Mouse (Mus musculus) liver, adult 2 months (tissue): ENCODE data around the gene Scgb1b11. TPM values are rescaled to one million over a fixed set of nuclear protein-coding genes. Genes with fewer than 3 reads are reported as not detected.
"Not testable (repeated sequence)": the region's sequence is repeated elsewhere in the genome, so short reads cannot be mapped to it uniquely, and the experiment has no call there.

Experiments
- DNase-seq: peaks from one replicate; pipeline ENCODE4 v3.0.0-alpha.2; 2011; ENCODE audit warnings: low read depth, low spot score; ENCODE audit errors: extremely low read depth
- H3K27ac ChIP-seq: fragments of 200-500 bp; replicated peaks from 2 replicates; pipeline ENCODE4 v1.5.1; 2012; ENCODE audit warnings: low read depth, mild to moderate bottlenecking, control low read depth, inconsistent platforms, low read length; ENCODE audit not compliant: insufficient read depth
- H3K27me3 ChIP-seq: fragments of 200-500 bp; 2 replicates; pipeline ENCODE4 v1.6.1; 2012; ENCODE audit warnings: mild to moderate bottlenecking, moderate library complexity, low read length, inconsistent platforms; ENCODE audit not compliant: control insufficient read depth, insufficient read depth
- H3K36me3 ChIP-seq: fragments of 200-500 bp; 2 replicates; pipeline ENCODE4 v1.6.1; 2012; ENCODE audit warnings: low read length, inconsistent platforms; ENCODE audit not compliant: control insufficient read depth, insufficient read depth
- H3K4me1 ChIP-seq: fragments of 200-500 bp; 2 replicates; pipeline ENCODE4 v1.6.1; 2011; ENCODE audit warnings: low read length; ENCODE audit not compliant: control insufficient read depth, insufficient read depth
- H3K4me3 ChIP-seq: fragments of 200-500 bp; 2 replicates; pipeline ENCODE4 v1.5.1; 2011; ENCODE audit warnings: low read depth, mild to moderate bottlenecking, control low read depth, low read length, moderate library complexity; ENCODE audit not compliant: insufficient read depth
- H3K79me2 ChIP-seq: fragments of 200-500 bp; 2 replicates; pipeline ENCODE4 v1.6.1; 2012; ENCODE audit warnings: inconsistent platforms, mild to moderate bottlenecking, low read length, moderate library complexity; ENCODE audit not compliant: control insufficient read depth, insufficient read depth
- H3K9ac ChIP-seq: fragments of 200-500 bp; 2 replicates; pipeline ENCODE4 v1.6.1; 2012; ENCODE audit warnings: low read depth, mild to moderate bottlenecking, control low read depth, inconsistent platforms, low read length
- WGBS: fragments of 180-500 bp; shearing (Covaris S2); methylation state at CpG from one replicate; pipeline ENCODE4 v1.1.7; 2018; 5-methylcytosine and 5-hydroxymethylcytosine counted together
- polyA plus RNA-seq: library from polyadenylated mRNA; depleted of rRNA; stranded (reverse); fragments of >200 nt; gene quantifications from 2 replicates; pipeline ENCODE4 v1.2.3, GENCODE M21; 2012; rRNA removed
- total RNA-seq: library from RNA; depleted of rRNA; stranded (reverse); fragments of >200 nt; gene quantifications from 2 replicates; pipeline ENCODE4 v1.2.3, GENCODE M21; 2014; rRNA removed

The Scgb1b11 gene
- not detected in 2 replicates for total RNA-seq
- polyA plus RNA-seq = not detected in 2 replicates

DNA sequence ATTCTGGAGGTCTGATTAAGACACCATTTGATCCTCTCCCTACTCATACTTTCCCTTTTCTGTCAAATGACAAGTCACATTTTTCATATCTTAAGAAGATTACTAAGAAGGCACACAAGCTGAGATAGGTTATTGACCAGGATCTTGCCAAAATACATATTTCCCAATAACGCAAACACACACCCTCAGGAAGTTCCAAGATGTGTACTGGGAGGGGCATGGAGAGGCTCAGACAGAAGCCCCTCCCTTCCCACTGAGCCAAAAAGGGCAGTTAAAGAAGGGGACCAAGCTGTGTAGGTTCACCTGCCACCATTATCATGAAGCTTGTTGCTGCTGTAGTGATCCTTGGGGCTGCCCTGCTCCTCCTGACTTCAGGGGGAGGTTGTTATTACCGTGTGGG is at the start of gene Scgb1b11:
Gene Scgb1b11, plus strand, starts transcription at position 301 of the 400 bp plus-strand sequence.
- DNase-seq, H3K27me3 ChIP-seq, H3K4me1 ChIP-seq, H3K36me3 ChIP-seq, H3K4me3 ChIP-seq, H3K79me2 ChIP-seq, H3K27ac ChIP-seq, H3K9ac ChIP-seq: not testable (repeated sequence)
- WGBS = no CpG with 5 or more reads among the region's 2 CpGs

- H3K27me3 ChIP-seq, H3K9ac ChIP-seq, DNase-seq, H3K4me1 ChIP-seq, H3K36me3 ChIP-seq, H3K27ac ChIP-seq, H3K4me3 ChIP-seq, H3K79me2 ChIP-seq: not testable (repeated sequence)
- 69% methylated on average over 2 of the region's 2 CpGs for WGBS
Observed at GRCm38 (mm10) chr7:32211045-32211444, 11.6 kb upstream of the Scgb1b11 start, which contains the start of gene Scgb2b11. Gene Scgb2b11 (minus strand): TSS chr7:32211145.

Other genes with a start within 250 kb of the Scgb1b11 start
- not detected in 2 replicates for gene Scgb1b10, start 122.0 kb upstream of the Scgb1b11 start, total RNA-seq
- not detected in 2 replicates for gene Scgb1b10, start 122.0 kb upstream of the Scgb1b11 start, polyA plus RNA-seq
- not detected in 2 replicates for gene Scgb2b11, start 11.7 kb upstream of the Scgb1b11 start, total RNA-seq
- not detected in 2 replicates for gene Scgb2b11, start 11.7 kb upstream of the Scgb1b11 start, polyA plus RNA-seq
- not detected in 2 replicates for gene Scgb2b12, start 104.4 kb downstream of the Scgb1b11 start, total RNA-seq
- gene Scgb2b12, start 104.4 kb downstream of the Scgb1b11 start, polyA plus RNA-seq = not detected in 2 replicates
- gene Scgb1b12, start 111.3 kb downstream of the Scgb1b11 start, total RNA-seq = not detected in 2 replicates
- not detected in 2 replicates for gene Scgb1b12, start 111.3 kb downstream of the Scgb1b11 start, polyA plus RNA-seq
- gene Scgb1b29, start 218.7 kb downstream of the Scgb1b11 start, total RNA-seq = not detected in 2 replicates
- gene Scgb1b29, start 218.7 kb downstream of the Scgb1b11 start, polyA plus RNA-seq = not detected in 2 replicates